Mouse (Mus musculus) limb, embryonic 11.5 days (tissue): ENCODE measurements at regions not wholly inside any gene's neighbourhood (a gene's known extent, or its start where the extent isn't known, plus 50 kb on each side); places are given as distances from the start of the nearest gene placed in this dataset.

Experiments
- ATAC-seq: fragments of 200-750 bp; cut with Nextera tagmentation; 2 replicates; pipeline ENCODE4 v1.8.0; 2017; ENCODE audit warnings: low read depth; ENCODE audit not compliant: insufficient number of reproducible peaks, low FRiP score, low TSS enrichment
- DNase-seq: peaks from one replicate; pipeline ENCODE4 v3.0.0-alpha.2; 2015; ENCODE audit warnings: low spot score
- H3K27ac ChIP-seq: fragments of 300-500 bp; sonication (generic); replicated peaks from 2 replicates; pipeline ENCODE4 v1.5.1; 2014; ENCODE audit warnings: low read depth, mild to moderate bottlenecking, low read length
- H3K27me3 ChIP-seq: fragments of 300-500 bp; sonication (generic); 2 replicates; pipeline ENCODE4 v1.6.1; 2014; ENCODE audit warnings: mild to moderate bottlenecking, low read length, mixed read lengths; ENCODE audit not compliant: control insufficient read depth, insufficient read depth
- H3K36me3 ChIP-seq: fragments of 300-500 bp; sonication (generic); 2 replicates; pipeline ENCODE4 v1.6.1; 2014; ENCODE audit warnings: mild to moderate bottlenecking, low read length, moderate library complexity, mixed read lengths; ENCODE audit not compliant: control insufficient read depth, insufficient read depth
- H3K4me1 ChIP-seq: fragments of 300-500 bp; sonication (generic); 2 replicates; pipeline ENCODE4 v1.6.1; 2014; ENCODE audit warnings: low read length, mixed read lengths; ENCODE audit not compliant: control insufficient read depth, insufficient read depth
- H3K4me2 ChIP-seq: fragments of 300-500 bp; sonication (generic); 2 replicates; pipeline ENCODE4 v1.6.1; 2014; ENCODE audit warnings: low read depth, mild to moderate bottlenecking, moderate library complexity; ENCODE audit not compliant: severe bottlenecking
- H3K4me3 ChIP-seq: fragments of 300-500 bp; sonication (generic); 2 replicates; pipeline ENCODE4 v1.5.1; 2014; ENCODE audit warnings: low read depth, low read length
- H3K9ac ChIP-seq: fragments of 300-500 bp; sonication (generic); 2 replicates; pipeline ENCODE4 v1.6.1; 2014; ENCODE audit warnings: mild to moderate bottlenecking, low read length
- H3K9me3 ChIP-seq: fragments of 300-500 bp; sonication (generic); 2 replicates; pipeline ENCODE4 v1.6.1; 2016; ENCODE audit warnings: low read length; ENCODE audit not compliant: control insufficient read depth
- WGBS: fragments of 180-500 bp; shearing (Covaris S2); extraction: QIAGEN DNeasy Blood & Tissue Kit; methylation state at CpG from one replicate; pipeline ENCODE4 v1.1.7; 2014; 5-methylcytosine and 5-hydroxymethylcytosine counted together

DNA sequence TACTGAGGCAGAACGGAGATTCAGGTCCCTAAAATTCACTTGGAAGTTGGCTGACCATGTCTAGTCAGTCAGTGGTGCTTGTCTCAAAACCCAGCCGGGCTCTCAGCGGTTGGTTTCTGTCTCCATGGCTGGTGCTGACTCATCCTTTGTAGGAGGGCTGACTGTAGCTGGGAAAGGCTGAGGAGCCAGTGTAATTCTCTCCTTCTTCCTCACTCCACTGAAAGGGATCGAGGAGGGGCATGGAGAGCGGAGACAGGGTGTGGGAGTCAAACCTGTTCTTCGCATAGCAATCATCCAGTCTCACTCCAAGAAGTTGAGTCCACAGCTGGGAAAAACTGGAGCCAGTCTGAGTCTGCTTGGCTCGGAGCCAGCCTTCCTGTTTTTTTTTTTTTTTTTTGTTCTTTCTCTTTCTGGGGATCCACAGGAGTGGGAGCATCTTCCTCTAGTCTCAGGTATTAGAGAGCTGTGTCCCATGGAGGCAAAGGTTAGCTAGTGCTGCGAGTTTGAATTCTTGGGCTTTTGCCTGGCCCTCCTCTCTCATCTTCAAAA lies 80.4 kb upstream of the Calcoco1 start:
- no peak for DNase-seq
- Histone ChIP-seq H3K4me2 (no peak overlapping the region), H3K4me3 (no peak overlapping the region), H3K27me3 (no peaks in the 10 kb centered on the region), H3K9me3 (no peaks in the 10 kb centered on the region), H3K36me3 (no peaks in the 10 kb centered on the region), H3K27ac (no peak overlapping the region), H3K4me1 (no peaks in the 10 kb centered on the region), H3K9ac (no peak overlapping the region)
- ATAC-seq = no peak
- 75% methylated on average over 8 of the region's 8 CpGs for WGBS

DNA sequence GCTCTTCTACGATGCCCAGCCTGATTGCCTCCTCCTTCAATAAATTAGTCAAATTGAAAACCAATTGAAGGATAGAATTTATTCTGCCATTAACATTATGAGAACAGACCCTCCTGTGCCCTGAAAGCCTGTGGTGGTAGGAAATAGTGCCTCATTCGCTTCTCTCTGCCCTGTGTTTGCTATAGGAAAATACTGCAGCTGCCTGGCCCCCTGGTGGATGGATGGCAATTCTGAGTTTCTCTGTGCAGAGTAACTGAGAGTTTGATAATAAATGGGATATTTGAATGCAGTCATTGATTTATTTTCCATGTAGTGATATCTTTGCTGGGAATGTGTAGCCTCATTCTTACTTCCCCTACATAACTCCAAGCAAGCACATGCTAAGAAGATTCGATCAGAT lies 85.4 kb upstream of the Calcoco1 start:
- WGBS = 52% methylated on average over 3 of the region's 3 CpGs
- Histone ChIP-seq H3K4me3 (no peak overlapping the region), H3K27ac (no peak overlapping the region), H3K9ac (no peak overlapping the region), H3K27me3 (no peaks in the 10 kb centered on the region), H3K4me1 (no peaks in the 10 kb centered on the region), H3K4me2 (no peak overlapping the region), H3K9me3 (no peaks in the 10 kb centered on the region), H3K36me3 (no peaks in the 10 kb centered on the region)
- peak; percentile 47 for DNase-seq
- ATAC-seq = no peak

DNA sequence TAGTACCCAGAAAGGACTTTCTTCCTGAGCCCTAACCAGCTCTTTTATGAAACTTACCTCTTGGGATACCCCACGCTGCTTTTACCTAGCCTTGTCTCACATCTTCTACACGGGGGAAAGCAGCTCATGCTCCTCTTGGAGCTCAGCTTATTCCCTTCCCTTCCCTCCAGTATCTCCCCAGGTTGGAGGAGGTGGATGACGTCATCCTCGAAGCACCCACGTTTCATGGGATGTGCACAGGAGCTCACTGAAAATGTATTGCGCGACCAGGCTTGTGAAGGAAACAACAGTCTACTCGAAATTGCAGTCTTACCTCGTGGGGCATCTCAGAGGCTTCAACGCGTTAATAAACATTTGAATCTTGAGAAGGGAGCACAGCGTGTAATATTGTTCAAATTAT lies 97.2 kb upstream of the Calcoco1 start:
- no peak overlapping the region for H3K27ac ChIP-seq
- H3K4me1 ChIP-seq = no peaks in the 10 kb centered on the region
- DNase-seq (no peak), ATAC-seq (no peak)
- no peak overlapping the region for H3K4me3 ChIP-seq
- no peaks in the 10 kb centered on the region for H3K36me3 ChIP-seq
- H3K27me3 ChIP-seq = no peaks in the 10 kb centered on the region
- no peaks in the 10 kb centered on the region for H3K9me3 ChIP-seq
- no peak overlapping the region for H3K4me2 ChIP-seq
- 82% methylated on average over 12 of the region's 12 CpGs for WGBS
- no peak overlapping the region for H3K9ac ChIP-seq

DNA sequence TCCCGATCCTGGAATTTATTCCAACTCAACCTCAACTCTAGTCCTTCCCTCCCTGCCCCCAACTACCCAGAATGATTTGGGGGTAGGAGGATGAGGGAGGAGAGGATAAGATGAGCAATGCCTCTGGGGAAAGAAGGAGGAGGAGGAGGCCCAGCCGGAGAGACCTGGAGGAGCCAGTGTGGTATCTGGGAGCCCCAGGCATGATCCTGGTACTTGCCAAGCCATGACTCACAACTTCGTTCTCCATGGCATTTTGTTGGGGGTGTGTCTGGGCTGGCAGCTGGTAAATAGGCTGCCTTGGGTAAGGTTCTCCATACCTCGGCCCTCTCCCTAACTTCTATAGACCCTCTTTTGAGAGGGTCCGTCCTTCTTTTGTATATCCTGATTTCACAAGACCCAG lies 81.2 kb upstream of the Hoxc13 start:
- H3K9me3 ChIP-seq = no peaks in the 10 kb centered on the region
- no peaks in the 10 kb centered on the region for H3K4me1 ChIP-seq
- no peak overlapping the region for H3K9ac ChIP-seq
- WGBS = 79% methylated on average over 5 of the region's 5 CpGs
- no peak for ATAC-seq
- no peak overlapping the region for H3K4me2 ChIP-seq
- no peaks in the 10 kb centered on the region for H3K27me3 ChIP-seq
- no peaks in the 10 kb centered on the region for H3K36me3 ChIP-seq
- no peak for DNase-seq
- H3K27ac ChIP-seq = no peak overlapping the region
- no peak overlapping the region for H3K4me3 ChIP-seq

DNA sequence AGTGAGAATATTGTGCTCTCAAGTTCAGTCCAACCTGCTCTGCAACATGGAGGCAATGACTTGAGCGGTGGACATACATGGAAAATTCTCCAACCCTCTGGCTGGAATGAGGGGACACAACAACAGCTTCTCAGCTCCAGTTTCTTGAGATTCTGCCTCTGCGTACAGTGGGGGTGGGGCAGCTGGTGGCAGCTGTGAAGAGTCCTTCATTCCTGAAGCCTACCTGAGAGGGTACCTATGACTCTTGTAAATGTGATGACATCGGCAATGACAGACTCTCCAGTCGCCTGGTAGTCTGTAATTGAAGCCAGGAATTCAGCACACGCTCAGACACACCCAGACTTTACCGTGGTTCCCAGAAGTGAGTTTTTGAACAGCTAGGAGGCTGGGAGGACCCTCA lies 58.5 kb upstream of the Hoxc13 start:
- WGBS = 71% methylated on average over 6 of the region's 6 CpGs
- DNase-seq = no peak

DNA sequence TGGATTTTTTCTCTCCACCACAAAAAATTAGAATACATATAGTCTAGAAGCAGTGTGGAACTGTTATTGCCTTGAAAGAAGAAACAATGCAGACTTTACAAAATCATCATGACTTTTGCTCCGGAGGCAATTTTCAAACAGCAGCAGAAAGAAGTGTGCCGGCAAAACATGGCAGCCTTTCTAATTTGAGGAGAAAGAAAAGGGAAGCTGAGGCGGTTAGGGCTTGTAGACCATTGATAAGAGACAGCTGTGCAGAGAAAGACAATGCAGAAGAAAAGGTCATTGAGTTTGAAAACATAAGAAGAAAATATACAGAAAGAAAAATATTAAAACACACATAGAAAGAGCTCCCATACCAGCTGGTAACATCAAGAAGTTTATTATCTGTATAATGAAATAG lies 54.1 kb upstream of the Hoxc13 start:
- Histone ChIP-seq H3K4me3 (no peak overlapping the region), H3K9ac (no peak overlapping the region), H3K36me3 (no peaks in the 10 kb centered on the region), H3K4me1 (no peaks in the 10 kb centered on the region), H3K9me3 (no peaks in the 10 kb centered on the region), H3K27me3 (no peaks in the 10 kb centered on the region), H3K27ac (no peak overlapping the region), H3K4me2 (no peak overlapping the region)
- WGBS = 86% methylated on average over 3 of the region's 3 CpGs
- DNase-seq (no peak), ATAC-seq (no peak)

More for the DNA sequence above, 58.5 kb upstream of the Hoxc13 start:
- no peaks in the 10 kb centered on the region for H3K36me3 ChIP-seq
- no peaks in the 10 kb centered on the region for H3K4me1 ChIP-seq
- no peaks in the 10 kb centered on the region for H3K9me3 ChIP-seq
- H3K4me3 ChIP-seq = no peak overlapping the region
- no peak overlapping the region for H3K27ac ChIP-seq
- H3K9ac ChIP-seq = no peak overlapping the region
- ATAC-seq = no peak
- no peaks in the 10 kb centered on the region for H3K27me3 ChIP-seq
- no peak overlapping the region for H3K4me2 ChIP-seq
